Mouse (Mus musculus): Measurements from ENCODE around the gene Prdx4.

- TF ChIP-seq CTCF (IDR thresholded peaks at IDR 0.05; ENCODE audit: low read depth): peak; percentile 63
- no peak for TF ChIP-seq EP300 (IDR thresholded peaks at IDR 0.05; ENCODE audit: low read depth)
Measured at GRCm38 (mm10) chrX:155318005-155318404, 22.5 kb downstream of the Prdx4 start.
